Mouse (Mus musculus) v-Abl transformed pro-B cells (cell line): ENCODE results near the gene Ebf1.

ENCODE experiments used
- in situ Hi-C, 2 experiments: fragments of 400-800 bp; cut with MboI; formaldehyde crosslinking; loops; one replicate each; pipeline ENCODE4 v1.15.1; 2025; ENCODE audit not compliant: unreplicated experiment in 2 of 2

Gene Ebf1

DNA sequence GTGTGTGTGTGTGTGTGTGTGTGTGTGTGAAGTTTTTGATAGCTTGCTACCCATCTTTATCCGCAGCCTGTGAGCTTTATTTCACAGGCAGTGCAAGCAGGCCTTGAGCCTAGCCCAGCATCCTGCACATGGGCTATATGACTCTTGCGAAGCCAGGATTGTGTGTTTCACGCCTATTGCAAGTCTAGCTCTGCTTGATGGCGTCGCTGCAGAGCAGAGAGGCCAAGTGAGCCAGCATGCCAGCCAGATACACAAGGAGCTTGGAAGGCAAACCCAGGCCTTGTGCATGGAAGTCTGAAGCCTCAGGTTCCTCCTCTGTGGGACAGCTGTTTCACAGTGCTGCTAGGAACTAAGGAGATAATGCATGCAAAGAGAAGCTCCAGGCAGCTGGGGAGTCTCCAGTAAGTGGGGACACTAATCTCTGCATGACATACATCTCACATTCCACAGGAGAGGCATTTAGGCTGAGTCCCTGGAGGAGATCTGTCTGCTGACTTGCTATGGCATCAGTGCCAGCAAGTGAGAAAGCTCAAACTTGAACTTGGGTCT lies 359.2 kb downstream of the Ebf1 start:
- in situ Hi-C loops = no loop called here

DNA sequence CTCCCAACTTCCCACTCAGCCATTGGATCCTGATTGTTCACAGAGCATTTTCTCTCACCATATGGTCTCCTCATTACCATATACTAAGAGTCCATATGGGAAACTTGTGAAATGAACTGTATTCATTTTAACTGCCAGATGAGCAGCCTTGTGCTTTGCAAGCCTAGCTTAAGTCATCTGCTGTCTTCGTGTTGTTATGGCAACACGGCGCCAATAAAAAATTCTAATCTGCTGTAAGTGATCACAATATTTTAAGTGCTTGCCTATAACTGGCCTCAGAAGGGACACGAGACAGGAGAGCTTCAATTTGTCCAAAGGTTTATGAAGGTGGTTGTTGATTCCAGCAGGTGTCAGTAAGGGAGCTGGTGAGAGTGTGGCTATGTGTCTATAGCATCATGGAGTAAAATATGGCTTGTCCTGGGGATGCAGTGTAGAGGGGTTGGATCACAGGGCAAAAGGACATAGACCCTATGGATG lies 360.8 kb downstream of the Ebf1 start:
- in situ Hi-C loops = no loop called here

DNA sequence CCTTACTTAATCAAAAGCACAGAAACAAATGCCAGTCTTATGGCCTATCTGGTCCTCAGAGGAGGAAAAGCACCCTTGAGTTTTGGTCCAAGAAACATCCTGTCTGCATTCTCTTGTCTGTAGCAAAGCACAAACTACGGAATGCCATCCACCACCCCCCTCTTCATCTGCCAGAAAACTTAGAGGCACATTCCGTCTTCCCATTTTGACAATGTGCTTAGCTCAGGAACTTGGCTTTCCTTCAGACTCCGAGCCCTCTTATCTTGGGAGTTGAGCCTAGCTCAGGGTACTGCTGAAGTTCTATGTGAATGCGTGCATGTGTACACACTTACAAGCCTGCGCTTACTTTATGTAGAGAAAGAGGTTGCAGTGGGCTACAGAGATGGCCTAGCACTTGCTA lies 362.3 kb downstream of the Ebf1 start:
- in situ Hi-C loops = no loop called here

DNA sequence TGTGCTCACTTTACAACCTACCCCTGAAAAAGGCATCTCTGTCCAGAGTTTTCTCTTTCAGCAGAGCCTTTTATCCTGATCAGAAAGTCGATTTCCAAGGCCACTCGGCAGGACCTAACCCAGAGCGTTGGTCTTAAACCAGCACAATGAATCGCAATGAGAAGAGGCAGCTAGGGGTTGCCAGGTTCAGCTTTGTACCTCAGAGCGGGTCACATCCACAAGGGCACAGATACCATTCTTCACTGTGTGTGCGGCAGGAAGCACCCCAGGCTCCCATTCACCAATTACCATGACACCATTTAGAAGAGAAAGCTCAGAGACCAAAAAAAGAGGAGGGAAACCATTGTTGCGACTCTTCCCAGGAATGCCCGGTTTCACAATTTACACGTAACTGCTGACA lies 365.1 kb downstream of the Ebf1 start:
- in situ Hi-C loops = loop anchor here in 1 of 2 experiments (10.0 kb wide), 2 partner anchors 337 to 903 kb away; no protein-coding TSS in a partner anchor

DNA sequence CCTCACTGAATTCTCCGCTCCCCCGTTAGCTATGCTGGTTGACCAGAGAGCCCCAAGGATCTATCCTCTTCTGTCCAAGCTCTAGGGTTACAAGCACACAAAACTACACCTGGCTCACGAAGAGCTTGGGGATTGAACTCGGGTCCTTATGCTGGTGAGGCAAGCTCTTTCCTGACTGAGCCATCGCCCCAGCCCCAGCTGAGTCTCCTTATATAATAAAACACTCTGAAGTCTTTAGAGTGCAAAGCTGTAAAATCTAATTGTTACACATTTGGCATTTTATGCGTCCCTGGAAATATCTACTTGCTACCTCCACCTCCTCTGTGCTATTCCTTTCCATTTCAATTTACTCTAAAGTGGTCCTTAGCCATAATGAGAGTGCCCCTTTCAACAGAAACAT lies 366.8 kb downstream of the Ebf1 start:
- in situ Hi-C loops = loop anchor here in 1 of 2 experiments (10.0 kb wide), 2 partner anchors 339 to 901 kb away; no protein-coding TSS in a partner anchor

DNA sequence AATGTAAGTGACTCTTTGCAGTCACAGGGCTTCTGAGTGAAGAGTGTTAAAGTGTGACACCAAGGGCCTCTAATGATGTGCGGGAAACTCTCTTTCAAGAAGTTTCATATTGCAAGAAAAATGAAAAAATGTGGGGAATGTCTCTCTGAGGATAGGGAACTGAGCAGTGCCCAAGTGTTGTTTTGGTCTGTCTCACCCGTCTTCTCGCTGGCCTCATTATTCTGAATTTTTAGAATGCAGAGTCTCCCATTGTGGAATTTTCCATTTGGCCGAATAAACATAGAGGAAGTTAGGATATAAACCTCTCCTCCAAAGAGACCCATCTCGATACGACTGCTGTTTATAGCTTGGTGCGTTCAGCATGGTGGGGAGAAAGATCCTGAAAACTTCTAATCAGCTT lies 367.3 kb downstream of the Ebf1 start:
- in situ Hi-C loops = loop anchor here in 1 of 2 experiments (10.0 kb wide), 2 partner anchors 340 to 900 kb away; no protein-coding TSS in a partner anchor

DNA sequence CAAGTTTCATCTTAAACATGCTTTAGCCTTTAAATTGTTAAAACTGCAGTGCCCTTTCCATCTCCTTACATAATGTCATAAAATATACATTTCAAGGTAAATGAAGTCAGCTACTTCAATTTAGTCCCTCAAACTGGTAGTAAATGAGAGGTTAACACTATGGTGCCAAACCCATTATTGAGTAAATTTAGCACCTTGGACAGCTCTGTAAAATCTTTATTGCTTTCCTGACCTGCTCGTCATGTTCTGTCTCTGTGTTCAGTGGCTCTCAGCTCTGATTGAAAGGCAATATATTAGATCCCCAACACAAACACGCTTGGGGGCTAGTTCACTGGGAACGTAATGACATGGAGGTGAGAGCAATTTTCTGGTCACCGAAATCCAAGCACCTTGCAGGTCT lies 370.7 kb downstream of the Ebf1 start:
- in situ Hi-C loops = loop anchor here in 1 of 2 experiments (10.0 kb wide), 2 partner anchors 343 to 897 kb away; no protein-coding TSS in a partner anchor

DNA sequence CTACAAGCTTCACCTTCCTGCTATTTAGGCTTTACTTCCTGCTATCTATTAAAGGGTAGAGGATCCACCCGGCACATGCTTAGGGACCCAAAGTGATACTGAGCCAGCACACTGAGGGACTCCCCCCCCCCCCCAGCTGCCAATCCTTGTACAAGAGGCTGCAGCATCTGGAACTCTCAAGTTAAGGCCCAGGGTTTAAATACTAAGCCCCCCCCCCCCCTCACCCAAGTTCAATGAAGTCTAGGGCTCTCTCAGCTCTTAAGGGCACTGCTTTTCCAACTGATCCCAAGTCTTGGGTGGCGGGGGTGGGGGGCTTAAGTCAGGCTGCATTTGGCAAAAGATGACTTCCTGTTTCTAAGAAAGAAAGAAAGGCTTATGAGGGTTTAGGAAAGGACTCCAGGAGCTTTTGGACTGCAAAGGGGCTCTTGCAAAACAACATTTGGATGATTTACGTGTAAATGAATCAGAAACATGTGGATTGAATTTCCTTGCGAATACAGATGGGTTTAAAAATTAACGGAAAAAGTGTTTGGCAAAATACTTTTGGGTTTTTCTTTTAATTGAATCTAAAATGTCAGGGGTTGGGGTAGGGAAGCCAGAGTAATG lies 385.7 kb downstream of the Ebf1 start:
- in situ Hi-C loops = loop anchor here (5.0 to 25.0 kb wide), 3 partner anchors 385 to 635 kb away; partner anchors contain the start of gene Ebf1 (in 1 of the 2)

DNA sequence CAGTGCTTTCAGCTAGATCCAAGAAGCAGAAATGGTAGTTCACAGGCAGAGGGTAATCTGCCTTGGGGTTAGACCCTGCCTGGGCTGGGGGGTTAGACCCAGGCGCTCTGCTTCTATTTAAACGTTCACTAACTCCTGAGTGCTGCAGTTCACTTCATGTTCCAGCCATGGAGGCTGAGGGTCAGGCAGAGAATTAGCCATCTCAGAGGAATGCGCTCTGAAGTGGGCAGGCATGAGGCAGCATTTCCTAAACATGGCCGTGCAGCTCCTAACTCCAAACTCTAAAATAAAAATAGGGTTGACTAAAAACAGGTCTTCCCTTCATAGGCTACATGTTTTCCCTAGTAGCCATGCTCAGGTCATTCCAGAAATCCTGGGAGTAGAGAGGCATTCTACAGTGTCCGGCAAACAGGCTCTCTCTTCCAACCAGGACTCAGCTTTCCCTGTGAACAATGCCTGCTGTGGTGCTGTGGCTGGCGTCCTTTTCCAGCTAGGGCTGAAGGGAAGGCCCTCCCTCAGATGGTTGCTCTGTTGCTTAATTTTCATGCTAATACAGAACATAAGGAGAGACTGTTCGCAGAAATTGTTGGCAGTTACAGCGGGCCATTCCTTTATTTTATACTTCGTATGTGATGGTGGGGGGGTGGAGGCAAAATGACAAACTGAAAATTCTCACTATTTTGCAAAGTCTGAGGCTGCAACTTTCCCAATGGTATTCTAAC lies 386.8 kb downstream of the Ebf1 start:
- in situ Hi-C loops = loop anchor here (5.0 to 25.0 kb wide), 3 partner anchors 387 to 633 kb away; partner anchors contain the start of gene Ebf1 (in 1 of the 2)

DNA sequence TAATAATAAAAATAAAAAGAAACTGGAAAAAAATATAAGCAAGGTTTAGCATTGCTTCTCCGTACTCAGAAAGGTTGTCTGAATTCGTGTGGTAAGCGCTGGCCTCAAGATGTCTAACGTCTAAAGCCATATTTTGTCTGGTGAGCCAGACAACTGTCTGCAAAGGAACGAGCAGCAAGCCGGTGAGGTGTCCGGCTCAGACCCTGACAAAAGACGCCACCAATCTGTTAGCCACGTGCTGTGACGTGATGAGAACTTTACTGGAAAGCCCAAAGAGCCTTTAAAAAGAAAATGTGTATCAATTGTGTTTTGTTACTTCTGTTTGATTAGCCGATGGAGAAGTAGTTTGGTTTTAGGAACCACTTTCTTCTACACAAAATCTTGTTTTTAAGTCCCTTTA lies 390.2 kb downstream of the Ebf1 start:
- in situ Hi-C loops = loop anchor here in 1 of 2 experiments (5.0 to 25.0 kb wide), 2 partner anchors 390 to 630 kb away; partner anchors contain the start of gene Ebf1

DNA sequence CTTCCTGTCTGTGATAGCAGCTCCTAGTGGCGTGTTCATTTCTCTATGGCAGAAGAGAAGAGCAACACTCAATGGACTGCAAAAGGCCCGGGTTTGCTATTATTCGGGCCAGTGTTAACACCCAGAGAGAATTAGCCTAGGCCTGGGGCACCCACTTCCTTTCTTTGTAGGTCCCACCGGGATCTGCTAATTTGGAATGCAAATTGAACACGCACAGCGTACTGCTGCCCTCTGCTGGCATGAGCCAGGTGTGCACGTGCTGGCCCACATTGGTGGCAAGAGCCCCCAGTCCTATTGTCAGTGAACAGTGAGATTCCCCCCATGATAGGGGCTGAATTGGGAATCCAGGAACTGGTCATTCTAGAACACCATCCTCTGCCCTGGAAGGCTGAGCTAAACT lies 391.0 kb downstream of the Ebf1 start:
- in situ Hi-C loops = loop anchor here in 1 of 2 experiments (5.0 to 25.0 kb wide), 2 partner anchors 391 to 629 kb away; partner anchors contain the start of gene Ebf1

DNA sequence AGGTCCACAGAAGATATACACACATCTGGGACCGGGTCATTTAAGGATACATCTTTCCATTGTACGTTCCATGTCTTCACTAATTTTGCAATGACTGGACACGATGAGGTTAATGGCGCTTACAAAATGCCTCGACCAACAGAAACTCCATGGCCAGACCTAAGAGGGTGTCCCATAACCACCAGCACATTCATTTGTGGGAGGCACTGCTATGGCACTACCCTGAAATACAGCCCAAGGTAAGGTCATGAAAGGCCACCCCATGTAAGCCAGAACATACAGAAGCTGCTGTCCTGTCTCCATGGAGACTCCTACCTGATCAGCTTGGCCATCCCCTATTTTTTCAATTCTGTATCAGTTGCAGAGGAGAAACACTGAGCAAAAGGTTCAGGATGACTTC lies 391.6 kb downstream of the Ebf1 start:
- in situ Hi-C loops = loop anchor here in 1 of 2 experiments (5.0 to 25.0 kb wide), 2 partner anchors 391 to 629 kb away; partner anchors contain the start of gene Ebf1

DNA sequence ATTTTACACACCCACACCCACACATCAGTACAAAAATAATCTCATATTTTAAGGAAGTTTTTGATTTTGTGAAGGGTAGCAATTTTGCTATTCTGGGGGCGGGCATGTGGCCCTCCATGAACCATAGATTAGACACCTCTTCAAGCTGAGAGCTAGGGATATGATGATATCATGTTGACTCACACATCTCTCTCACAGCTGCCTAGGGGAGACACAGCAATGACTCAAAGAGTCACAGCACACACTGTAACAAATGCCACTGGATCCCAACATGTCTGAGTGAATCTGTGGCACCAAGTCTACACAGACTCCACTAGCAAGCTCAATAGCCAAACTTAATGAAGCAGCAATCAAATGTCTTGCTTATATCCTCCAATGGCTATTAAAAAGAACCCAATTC lies 395.0 kb downstream of the Ebf1 start:
- in situ Hi-C loops = loop anchor here (5.0 to 25.0 kb wide), 5 partner anchors 75 to 633 kb away; no protein-coding TSS in a partner anchor

DNA sequence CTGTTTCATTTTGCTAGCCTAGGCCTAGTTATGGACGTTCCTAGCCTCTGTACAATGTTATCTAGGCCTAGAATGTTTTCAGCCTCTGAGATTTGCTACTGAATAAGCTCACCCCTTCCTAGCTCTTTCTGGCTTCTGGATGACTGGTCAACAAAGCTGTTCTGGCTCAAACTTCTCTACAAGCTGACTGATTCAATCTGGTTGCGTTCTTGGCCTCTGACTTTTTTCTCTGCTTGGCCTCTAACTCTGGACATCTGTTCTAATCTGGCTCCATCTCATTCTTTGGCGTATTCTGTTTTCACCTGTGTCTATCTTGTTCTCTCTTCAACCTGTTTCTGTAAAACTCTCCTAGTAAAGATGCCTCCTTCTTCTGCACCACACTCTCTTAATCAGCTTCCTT lies 400.4 kb downstream of the Ebf1 start:
- in situ Hi-C loops = loop anchor here (5.0 to 25.0 kb wide), 3 partner anchors 305 to 627 kb away; no protein-coding TSS in a partner anchor

DNA sequence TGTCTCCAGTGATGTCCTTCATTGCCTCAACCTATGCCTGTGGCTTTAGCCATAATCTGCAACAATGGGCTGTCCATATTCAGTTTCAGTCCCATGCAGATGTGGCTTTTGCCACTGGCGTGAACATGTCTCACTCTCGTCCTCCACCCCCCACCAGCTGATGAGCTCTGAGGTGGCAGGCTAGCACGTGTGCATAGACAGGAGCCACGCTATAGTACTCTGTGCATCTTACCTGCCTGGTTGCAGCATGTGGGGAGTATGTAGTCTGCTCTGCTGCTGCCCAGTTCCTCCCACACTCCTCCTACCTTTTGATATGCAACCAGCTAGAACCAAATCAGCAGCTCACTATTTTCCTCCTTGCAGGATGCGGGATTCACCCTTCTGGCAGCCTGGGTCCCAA lies 408.9 kb downstream of the Ebf1 start:
- in situ Hi-C loops = loop anchor here in 1 of 2 experiments (10.0 kb wide), 1 partner anchor 409 kb away; no protein-coding TSS in a partner anchor

DNA sequence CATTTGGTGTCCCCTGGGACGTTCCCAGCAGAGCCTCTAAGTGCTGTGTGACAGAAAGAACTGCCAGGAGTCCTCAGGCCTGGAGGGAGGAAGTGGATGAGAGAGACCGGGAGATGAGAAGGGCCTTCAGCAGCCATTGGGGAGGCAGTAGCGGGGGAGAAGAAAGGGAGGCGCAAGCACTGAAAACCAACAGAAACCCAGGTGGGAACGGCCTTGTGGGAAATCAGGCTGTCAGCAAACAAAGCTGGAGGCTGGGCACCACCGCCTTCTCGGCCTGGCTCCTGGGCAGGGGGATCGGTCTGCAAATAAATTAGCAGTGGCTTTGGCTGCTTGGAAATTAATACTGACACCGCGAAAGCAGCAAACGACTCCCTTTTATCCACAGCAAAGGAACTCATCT lies 409.6 kb downstream of the Ebf1 start:
- in situ Hi-C loops = loop anchor here in 1 of 2 experiments (10.0 kb wide), 1 partner anchor 408 kb away; no protein-coding TSS in a partner anchor

DNA sequence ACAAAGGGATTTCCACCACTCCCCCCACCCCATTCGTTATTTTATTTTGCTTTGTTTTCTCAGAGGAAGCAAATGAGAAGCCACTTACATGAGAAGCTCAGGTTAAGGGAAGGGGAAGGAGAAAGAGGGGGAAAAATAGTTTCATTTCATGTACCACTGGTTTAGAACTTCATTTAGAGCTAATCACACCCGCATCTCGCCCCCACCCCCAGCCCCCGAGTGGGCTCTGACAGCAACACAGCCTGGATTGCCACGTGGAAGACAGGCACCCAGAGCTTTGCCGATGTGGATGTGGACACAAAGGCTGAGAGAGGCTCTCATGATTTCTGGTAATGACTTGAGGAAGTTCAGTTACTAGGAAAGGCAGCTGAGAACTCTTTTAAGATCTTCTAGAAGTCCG lies 410.0 kb downstream of the Ebf1 start:
- in situ Hi-C loops = loop anchor here in 1 of 2 experiments (10.0 kb wide), 1 partner anchor 408 kb away; no protein-coding TSS in a partner anchor

DNA sequence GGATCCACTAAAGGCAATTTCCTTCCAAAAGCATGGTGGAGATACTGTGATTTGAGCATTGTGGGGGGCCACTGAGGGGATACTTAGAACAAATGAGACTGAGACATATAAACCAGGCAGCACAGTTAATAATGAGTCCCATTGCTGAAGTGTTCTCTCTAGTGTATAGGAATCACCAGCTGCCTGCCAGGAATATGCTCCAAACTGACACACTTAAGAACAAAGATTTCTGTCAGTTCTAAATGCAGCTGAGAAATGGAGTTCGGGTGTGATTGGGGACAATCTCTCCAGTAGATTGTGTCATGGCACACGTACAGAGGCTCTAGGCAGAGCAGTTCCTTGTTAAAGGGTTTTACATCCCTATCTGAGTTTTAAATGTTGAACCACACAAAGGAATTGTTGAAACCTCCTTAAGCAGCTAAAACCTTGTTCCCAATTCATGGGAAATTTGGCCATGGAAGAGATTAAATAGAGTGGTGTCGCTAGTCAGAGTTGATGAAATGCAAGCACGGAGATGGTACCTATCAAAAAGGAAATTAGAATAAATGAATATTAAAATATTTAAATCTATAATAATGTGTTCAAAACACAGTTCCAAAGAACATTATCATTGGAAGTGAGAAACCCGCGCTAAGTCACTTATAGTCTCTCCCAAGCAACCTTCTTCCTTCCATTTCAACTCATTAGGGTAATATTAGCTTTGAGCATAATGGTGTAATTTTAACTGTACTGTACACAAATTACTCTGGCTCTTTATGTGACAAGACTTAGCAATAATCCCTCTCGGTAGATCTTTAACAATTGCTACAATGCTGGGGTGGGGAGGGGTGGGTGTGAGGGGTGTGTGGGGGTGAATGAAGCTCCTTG lies 438.9 kb downstream of the Ebf1 start:
- in situ Hi-C loops = no loop called here
